Mouse (Mus musculus) hindbrain, embryonic 16.5 days (tissue): Measurements from ENCODE around the gene Nr6a1. TPM values are rescaled to one million over a fixed set of nuclear protein-coding genes. Genes with fewer than 3 reads are reported as not detected.
A peak's percentile ranks its signal among the peaks of the same experiment; 100 is the strongest.

Experiments used
- ATAC-seq: fragments of 200-750 bp; cut with Nextera tagmentation; 2 replicates; pipeline ENCODE4 v1.8.0; 2017; ENCODE audit warnings: moderate TSS enrichment, moderate library complexity
- H3K27ac ChIP-seq: fragments of 300-500 bp; sonication (generic); 2 replicates; pipeline ENCODE4 v1.5.1; 2014; ENCODE audit warnings: low read depth, mild to moderate bottlenecking, control low read depth, low read length, moderate library complexity
- H3K27me3 ChIP-seq: fragments of 300-500 bp; sonication (generic); replicated peaks from 2 replicates; pipeline ENCODE4 v1.6.1; 2014; ENCODE audit warnings: low read length; ENCODE audit not compliant: control insufficient read depth, insufficient read depth
- H3K36me3 ChIP-seq: fragments of 300-500 bp; sonication (generic); 2 replicates; pipeline ENCODE4 v1.6.1; 2014; ENCODE audit warnings: mild to moderate bottlenecking, low read length, moderate library complexity, mixed read lengths; ENCODE audit not compliant: control insufficient read depth, insufficient read depth
- H3K4me1 ChIP-seq: fragments of 300-500 bp; sonication (generic); 2 replicates; pipeline ENCODE4 v1.6.1; 2014; ENCODE audit warnings: low read depth, low read length; ENCODE audit not compliant: control insufficient read depth, insufficient read depth
- H3K4me2 ChIP-seq: fragments of 300-500 bp; sonication (generic); 2 replicates; pipeline ENCODE4 v1.6.1; 2014; ENCODE audit warnings: mild to moderate bottlenecking, low read length, control low read depth, moderate library complexity
- H3K4me3 ChIP-seq: fragments of 300-500 bp; sonication (generic); 2 replicates; pipeline ENCODE4 v1.5.1; 2014; ENCODE audit warnings: mild to moderate bottlenecking, low read length, control low read depth, moderate library complexity
- H3K9ac ChIP-seq: fragments of 300-500 bp; sonication (generic); 2 replicates; pipeline ENCODE4 v1.6.1; 2014; ENCODE audit warnings: low read depth, mild to moderate bottlenecking, control low read depth, low read length, moderate library complexity
- H3K9me3 ChIP-seq: fragments of 300-500 bp; sonication (generic); 2 replicates; pipeline ENCODE4 v1.6.1; 2014; ENCODE audit warnings: mild to moderate bottlenecking, low read length, moderate library complexity; ENCODE audit not compliant: control insufficient read depth
- WGBS: fragments of 180-500 bp; shearing (Covaris S2); extraction: QIAGEN DNeasy Blood & Tissue Kit; methylation state at CpG from one replicate; pipeline ENCODE4 v1.1.7; 2014; 5-methylcytosine and 5-hydroxymethylcytosine counted together
- polyA plus RNA-seq: library from polyadenylated mRNA; unstranded; fragments of >200 nt; fragmentation: Nextera tagmentation; extraction: Ambion mirVana; gene quantifications from 2 replicates; pipeline ENCODE4 v1.2.1, GENCODE M21; 2015

Gene Nr6a1
- polyA plus RNA-seq, 1 experiment from 2014 or later, result 2.4 TPM

DNA sequence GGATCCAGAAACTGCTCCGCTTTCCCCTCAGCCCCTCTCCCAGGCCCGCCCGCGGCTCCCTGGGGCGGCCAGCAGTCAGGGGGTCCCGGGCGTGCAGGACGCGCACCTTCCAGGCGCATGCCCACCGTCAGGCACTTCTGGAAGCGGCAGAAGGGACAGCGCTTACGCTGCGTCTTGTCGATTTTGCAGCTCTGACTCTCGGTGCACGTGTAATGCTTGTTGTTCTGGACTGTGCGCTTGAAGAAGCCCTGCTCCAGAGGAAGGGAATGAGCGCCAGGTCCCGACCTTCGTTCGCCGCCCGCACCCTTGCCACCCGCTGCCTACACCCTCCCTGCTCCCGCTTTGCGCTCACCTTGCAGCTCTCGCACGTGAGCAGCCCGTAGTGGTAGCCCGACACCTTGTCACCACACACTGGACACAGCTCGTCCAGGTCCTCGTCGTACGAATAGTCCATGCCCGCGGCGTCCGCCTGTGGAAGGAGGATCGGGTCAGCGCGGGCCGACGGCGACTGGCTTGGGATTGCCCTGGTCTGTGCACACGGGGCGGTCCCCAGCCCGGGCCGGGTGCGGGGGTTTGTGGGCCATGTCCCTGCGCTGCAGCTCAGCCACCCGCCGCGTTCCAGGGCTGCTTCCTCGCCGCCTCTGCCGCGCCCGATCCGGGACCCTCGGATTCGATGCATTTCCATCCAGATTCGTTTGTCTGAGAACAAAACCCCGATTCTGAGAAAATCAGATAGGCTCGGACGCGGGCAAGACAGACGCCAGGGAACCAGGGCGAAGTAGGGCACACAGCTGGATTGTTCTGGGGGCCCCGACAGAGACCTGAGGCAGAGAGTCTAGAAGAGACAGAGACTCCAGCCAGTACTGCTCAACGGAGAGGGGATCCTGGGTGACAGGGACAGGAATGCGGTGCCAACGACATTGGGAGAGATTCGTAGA, 216.9 kb downstream of the Nr6a1 start:
- peaks cover 12% of the 10 kb centered on the region for H3K4me1 ChIP-seq
- peak overlapping the region; percentile 27 for H3K4me3 ChIP-seq
- no peaks in the 10 kb centered on the region for H3K9me3 ChIP-seq
- H3K4me2 ChIP-seq, result peak overlapping the region; percentile 43
- no peak overlapping the region for H3K27ac ChIP-seq
- 1% methylated on average over 73 of the region's 75 CpGs for WGBS
- ATAC-seq, result 0 out of 2 replicates have a peak, but pooled peaks have one; percentile 15
- H3K9ac ChIP-seq, result no peak overlapping the region
- no peaks in the 10 kb centered on the region for H3K36me3 ChIP-seq
- H3K27me3 ChIP-seq, result peaks cover 62% of the 10 kb centered on the region

DNA sequence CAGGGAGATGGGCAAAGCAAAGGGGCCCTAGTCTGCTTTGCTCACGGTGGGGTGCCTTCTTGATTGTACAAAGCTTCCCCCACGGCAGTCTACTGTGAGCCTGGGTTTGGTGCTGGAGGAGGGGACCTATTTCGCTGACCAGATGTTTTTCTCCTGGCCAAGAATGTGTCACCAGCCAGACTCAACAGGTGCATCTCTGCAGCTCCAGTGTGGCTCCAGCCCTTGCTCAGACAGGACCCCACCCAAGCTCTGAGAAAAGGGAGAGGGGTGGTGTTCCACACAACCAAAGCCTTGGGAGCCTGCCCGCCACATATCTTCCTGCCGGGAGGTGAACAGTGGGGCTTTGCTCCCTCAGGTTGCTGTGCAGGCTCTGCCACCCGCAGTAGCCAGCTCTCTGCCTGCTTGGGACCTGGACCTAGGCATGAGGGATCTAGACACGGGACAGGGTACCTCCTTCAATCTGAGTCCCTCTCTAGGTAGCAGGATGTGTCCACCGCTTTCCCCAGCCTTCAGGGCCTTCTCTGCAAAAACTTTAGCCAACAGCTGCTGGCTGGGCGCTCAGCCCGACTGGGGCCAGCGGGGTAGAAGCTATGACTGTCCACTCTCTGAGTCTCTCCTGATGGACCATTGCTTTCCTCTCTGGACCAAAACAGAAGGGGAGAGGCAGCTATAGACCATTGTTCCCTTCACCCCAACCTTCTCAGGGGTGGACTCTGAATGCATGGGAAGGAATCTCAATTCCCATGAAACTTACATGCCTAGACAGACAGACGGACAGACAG, 218.4 kb downstream of the Nr6a1 start:
- no peaks in the 10 kb centered on the region for H3K36me3 ChIP-seq
- H3K9ac ChIP-seq, result no peak overlapping the region
- no peak overlapping the region for H3K4me3 ChIP-seq
- ATAC-seq, result no peak
- H3K4me2 ChIP-seq, result no peak overlapping the region
- 29% methylated on average over 12 of the region's 12 CpGs for WGBS
- peaks cover 12% of the 10 kb centered on the region for H3K4me1 ChIP-seq
- no peak overlapping the region for H3K27ac ChIP-seq
- H3K27me3 ChIP-seq, result peaks cover 61% of the 10 kb centered on the region
- H3K9me3 ChIP-seq, result no peaks in the 10 kb centered on the region

DNA sequence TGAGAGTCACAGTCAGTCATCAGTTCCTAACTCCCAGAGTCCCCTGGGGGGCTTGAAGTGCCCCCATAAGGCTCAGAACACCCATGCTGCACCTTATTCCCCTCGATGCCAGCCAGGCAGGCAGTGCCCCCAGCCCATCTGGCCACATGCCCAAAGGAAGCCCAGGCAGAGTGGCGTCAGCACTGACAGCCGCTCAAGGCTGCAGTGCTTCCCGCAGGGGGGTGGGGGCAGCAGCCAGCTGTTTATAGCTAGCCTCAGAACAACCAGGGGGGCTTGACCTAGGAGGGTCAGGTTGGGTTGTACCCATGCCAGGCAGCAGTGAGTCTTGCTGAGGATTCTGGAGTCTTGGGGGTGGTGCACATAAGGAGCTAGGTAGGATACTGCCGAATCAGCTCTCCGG, 220.8 kb downstream of the Nr6a1 start:
- Histone ChIP-seq H3K4me3 (no peak overlapping the region), H3K9me3 (no peaks in the 10 kb centered on the region), H3K36me3 (no peaks in the 10 kb centered on the region), H3K4me1 (peaks cover 8% of the 10 kb centered on the region), H3K9ac (no peak overlapping the region), H3K27ac (no peak overlapping the region), H3K4me2 (no peak overlapping the region), H3K27me3 (peaks cover 43% of the 10 kb centered on the region)
- WGBS, result 35% methylated on average over 6 of the region's 6 CpGs
- ATAC-seq, result no peak

DNA sequence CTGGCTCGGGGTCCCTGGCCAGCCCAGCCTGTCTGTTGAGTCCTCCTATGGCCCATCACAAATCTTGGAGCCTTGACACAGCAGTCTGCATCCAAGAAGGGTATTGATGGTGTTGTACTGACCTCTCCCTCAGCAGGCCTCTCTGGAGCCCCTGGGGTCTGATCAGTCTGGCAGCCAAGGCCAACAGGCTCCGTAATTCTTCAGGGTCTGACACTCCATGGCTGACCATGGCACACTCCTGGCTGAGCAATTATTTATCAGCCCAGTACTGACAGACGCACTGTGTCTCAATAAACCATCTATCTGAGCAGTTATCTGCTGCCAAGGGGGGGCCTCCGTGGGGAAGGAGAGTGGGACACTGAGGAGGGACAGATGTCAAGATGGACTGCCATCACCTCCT, 222.5 kb downstream of the Nr6a1 start:
- peaks cover 38% of the 10 kb centered on the region for H3K27me3 ChIP-seq
- no peak for ATAC-seq
- H3K9ac ChIP-seq, result no peak overlapping the region
- no peaks in the 10 kb centered on the region for H3K36me3 ChIP-seq
- H3K4me3 ChIP-seq, result no peak overlapping the region
- WGBS, result 69% methylated on average over 4 of the region's 4 CpGs
- no peak overlapping the region for H3K27ac ChIP-seq
- H3K4me1 ChIP-seq, result no peaks in the 10 kb centered on the region; the same call in 1 of the 2 replicates
- no peak overlapping the region for H3K4me2 ChIP-seq
- no peaks in the 10 kb centered on the region for H3K9me3 ChIP-seq

DNA sequence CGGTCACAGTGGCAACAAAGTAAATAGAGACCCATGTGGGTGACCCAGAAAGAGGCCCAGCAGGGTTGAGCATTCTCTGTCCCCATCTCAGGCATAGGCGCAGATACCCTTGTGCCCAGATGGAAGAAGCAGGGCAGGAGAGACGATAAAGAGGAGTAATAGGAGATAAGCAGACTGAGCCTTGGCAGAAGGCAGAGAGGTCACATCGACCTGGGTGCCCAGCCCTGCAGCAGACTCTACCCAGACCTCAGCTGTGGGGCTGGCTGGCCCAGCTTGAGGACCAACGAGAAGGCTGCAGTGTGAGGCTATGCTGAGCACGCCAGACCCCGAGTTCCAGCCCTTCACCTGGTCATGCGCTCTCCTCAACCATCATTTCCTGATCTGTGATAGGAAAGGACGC, 223.2 kb downstream of the Nr6a1 start:
- Histone ChIP-seq H3K36me3 (no peaks in the 10 kb centered on the region), H3K9me3 (no peaks in the 10 kb centered on the region), H3K4me2 (no peak overlapping the region), H3K27ac (no peak overlapping the region), H3K4me3 (no peak overlapping the region), H3K9ac (no peak overlapping the region), H3K27me3 (peaks cover 31% of the 10 kb centered on the region), H3K4me1 (no peaks in the 10 kb centered on the region; the same call in 1 of the 2 replicates)
- ATAC-seq, result no peak
- 86% methylated on average over 9 of the region's 9 CpGs for WGBS

DNA sequence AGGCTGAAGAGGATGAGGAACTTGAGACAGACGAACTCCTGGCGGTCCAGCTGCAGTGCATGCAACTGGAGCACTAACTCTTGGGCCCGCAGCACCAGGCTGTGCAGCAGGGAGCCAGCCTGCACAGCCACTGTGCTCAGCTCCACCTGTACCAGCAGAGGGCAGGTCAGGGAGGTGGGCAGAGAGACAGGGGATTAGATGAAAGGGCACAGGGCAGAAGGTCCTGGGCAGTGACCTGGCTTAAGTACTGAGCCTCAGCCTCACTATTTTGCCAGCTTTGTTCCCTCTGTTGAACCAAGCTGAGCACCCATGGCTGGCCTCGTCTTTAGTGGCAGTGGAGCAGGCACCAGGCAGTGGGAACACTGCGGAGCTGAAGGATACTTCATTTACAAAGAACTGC, 227.3 kb downstream of the Nr6a1 start:
- H3K27me3 ChIP-seq, result no peaks in the 10 kb centered on the region
- H3K4me1 ChIP-seq, result peaks cover 8% of the 10 kb centered on the region
- no peaks in the 10 kb centered on the region for H3K9me3 ChIP-seq
- no peak overlapping the region for H3K4me3 ChIP-seq
- ATAC-seq, result no peak
- no peaks in the 10 kb centered on the region for H3K36me3 ChIP-seq
- no peak overlapping the region for H3K4me2 ChIP-seq
- no peak overlapping the region for H3K9ac ChIP-seq
- 69% methylated on average over 5 of the region's 5 CpGs for WGBS
- no peak overlapping the region for H3K27ac ChIP-seq

DNA sequence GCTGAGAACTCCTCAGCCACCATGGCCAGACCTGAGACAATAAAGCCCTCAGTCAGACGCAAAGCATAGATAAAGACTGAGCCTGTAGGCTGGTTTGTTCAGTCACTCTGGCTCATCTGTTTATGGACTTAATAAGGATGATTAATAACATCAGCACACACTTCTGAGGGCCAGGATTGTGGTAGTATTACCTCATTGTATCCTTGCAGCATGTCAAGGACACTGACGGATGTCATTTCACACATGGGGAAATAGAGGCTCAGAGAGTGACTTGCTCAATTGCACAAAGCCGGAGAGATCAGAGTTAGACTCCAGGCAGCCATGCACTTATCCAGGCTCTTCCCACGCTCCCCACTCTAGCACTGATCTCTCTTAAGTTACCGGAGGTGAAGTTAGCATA, 228.9 kb downstream of the Nr6a1 start:
- Histone ChIP-seq H3K4me1 (peaks cover 8% of the 10 kb centered on the region), H3K27ac (no peak overlapping the region), H3K4me3 (no peak overlapping the region), H3K27me3 (no peaks in the 10 kb centered on the region), H3K9ac (no peak overlapping the region), H3K4me2 (no peak overlapping the region), H3K36me3 (no peaks in the 10 kb centered on the region), H3K9me3 (no peaks in the 10 kb centered on the region)
- WGBS, result 87% methylated on average over 5 of the region's 5 CpGs
- no peak for ATAC-seq

DNA sequence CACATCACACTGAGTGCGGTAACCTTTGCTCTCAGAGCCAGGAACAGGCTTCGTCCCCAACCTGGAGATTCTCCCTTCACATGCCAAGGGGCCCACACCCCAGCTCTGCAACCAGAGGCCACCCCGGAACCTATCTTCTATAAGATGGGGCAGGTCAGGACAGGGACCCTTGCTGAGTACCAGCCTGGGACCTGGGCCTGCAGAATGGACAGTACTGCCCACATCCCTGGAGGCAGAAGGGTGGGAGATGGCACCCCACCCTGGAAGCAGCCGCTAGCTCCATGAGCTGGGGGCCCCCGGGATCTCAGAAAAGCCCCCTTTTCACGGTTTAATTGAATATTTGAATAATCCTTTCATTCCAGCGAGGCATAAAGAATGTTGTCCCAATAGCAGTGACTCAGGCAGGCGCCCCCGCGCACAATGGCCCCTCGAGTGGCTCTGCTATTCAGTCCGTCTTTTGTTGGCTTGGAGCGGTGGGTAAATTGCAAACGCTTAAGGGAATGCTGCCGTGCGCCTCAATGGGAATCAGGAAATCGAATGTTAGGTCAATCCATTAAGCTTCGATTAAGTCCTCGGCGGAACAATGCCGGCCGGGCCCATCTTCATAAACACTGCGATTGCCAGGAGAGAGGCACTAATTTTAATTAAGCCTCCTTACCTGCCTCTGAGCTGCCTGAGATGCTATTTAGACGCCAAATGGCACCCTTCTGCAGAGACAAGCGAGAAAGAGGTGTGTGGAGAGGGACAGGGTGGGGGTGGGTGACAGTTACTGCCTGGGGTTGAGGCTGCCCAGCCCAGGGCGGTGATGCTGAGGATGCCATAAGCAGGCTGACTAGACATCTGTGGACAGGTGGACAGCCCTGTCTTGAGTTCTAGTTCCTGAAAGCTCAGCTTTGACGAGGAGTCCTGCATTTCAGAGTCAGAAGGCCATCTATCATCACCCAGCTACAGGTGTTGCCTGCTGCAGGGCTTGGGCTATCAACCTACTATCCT, 230.1 kb downstream of the Nr6a1 start:
- no peaks in the 10 kb centered on the region for H3K9me3 ChIP-seq
- peak; percentile 44; the same call in 1 of the 2 replicates for ATAC-seq
- H3K27me3 ChIP-seq, result no peaks in the 10 kb centered on the region
- peaks cover 8% of the 10 kb centered on the region for H3K4me1 ChIP-seq
- peak overlapping the region; percentile 7; the same call in 1 of the 2 replicates for H3K9ac ChIP-seq
- WGBS, result 13% methylated on average over 27 of the region's 27 CpGs
- peak overlapping the region; percentile 25 for H3K4me2 ChIP-seq
- no peak overlapping the region for H3K4me3 ChIP-seq
- H3K36me3 ChIP-seq, result no peaks in the 10 kb centered on the region
- no peak overlapping the region for H3K27ac ChIP-seq
